Comparison of ENCODE assay signal across 24 mouse cellular contexts in the genomic region with DNA sequence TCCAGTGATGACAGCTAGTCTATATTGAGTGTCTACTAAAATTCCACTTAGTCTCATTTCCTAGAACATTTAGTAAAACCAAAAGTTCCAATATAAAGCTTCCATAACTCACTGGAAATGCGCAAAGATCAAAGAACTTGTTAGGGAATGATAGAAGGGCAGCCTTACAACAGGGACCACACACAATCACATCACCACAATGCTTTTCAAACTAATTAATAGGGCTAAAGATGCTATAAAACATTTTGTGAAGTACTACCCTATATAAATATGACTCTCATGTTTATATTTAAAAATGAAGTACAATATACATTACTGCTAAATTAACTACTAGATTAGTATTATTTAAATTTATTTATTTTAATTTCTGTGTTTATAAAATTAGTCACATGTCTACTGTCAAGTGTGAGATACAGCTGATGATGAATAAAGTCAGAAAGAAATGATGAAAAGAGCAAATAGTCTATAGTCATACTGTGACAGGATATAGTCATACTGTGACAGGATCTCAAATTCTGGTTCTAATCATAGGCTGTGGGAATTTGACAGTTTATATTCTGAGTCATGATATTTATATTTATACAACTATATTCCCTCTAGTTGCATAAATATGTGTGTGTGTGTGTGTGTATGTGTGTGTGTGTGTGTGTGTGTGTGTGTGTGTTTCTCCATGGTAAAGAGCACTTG.
A peak's percentile ranks its signal among the peaks of the same experiment; 100 is the strongest.
DNase-seq lines count a peak whose midpoint lies in the region; ATAC-seq and TF ChIP-seq lines count a peak whose summit lies in the region.
"Had no signal": no experiment of that assay in that cellular context is flagged by ENCODE, and none has a peak within 500 bp of the region (broad histone marks: within the 10 kb centered on the region; RNA-seq: fewer than 3 reads in every experiment).

No protein-coding gene starts in this region.

- no peak for TF ChIP-seq CTCF in kidney, postnatal 0 days (IDR thresholded peaks at IDR 0.05; ENCODE audit: low read depth)
- TF ChIP-seq CTCF in lung, postnatal 0 days (IDR thresholded peaks at IDR 0.05) = no peak
- no peak for TF ChIP-seq CTCF in midbrain, postnatal 0 days (IDR thresholded peaks at IDR 0.05)

- no peak overlapping the region for H3K27ac ChIP-seq in kidney, postnatal 0 days
- H3K27ac ChIP-seq in kidney, embryonic 16.5 days (ENCODE audit: low read length) = no peak overlapping the region
- no peak overlapping the region for H3K27ac ChIP-seq in lung, embryonic 15.5 days
- no peak overlapping the region for H3K27ac ChIP-seq in lung, postnatal 0 days (ENCODE audit: low read length)
- H3K27ac ChIP-seq in midbrain, embryonic 11.5 days (ENCODE audit: low read depth, low read length) = no peak overlapping the region
- H3K27ac ChIP-seq in midbrain, postnatal 0 days (ENCODE audit: low read depth, low read length) = no peak overlapping the region
- H3K27ac ChIP-seq: embryonic facial prominence, embryonic 10.5 days; embryonic facial prominence, embryonic 12.5 days; forebrain, embryonic 13.5 days; forebrain, embryonic 15.5 days had no signal

- WGBS in kidney, postnatal 0 days = 90% methylated on average over 1 of the region's 1 CpGs
- 88% methylated on average over 1 of the region's 1 CpGs for WGBS in kidney, embryonic 16.5 days
- 58% methylated on average over 1 of the region's 1 CpGs for WGBS in lung, embryonic 15.5 days
- WGBS in lung, postnatal 0 days = 58% methylated on average over 1 of the region's 1 CpGs
- WGBS in midbrain, embryonic 11.5 days = 89% methylated on average over 1 of the region's 1 CpGs
- WGBS in midbrain, postnatal 0 days = 96% methylated on average over 1 of the region's 1 CpGs

- peak; percentile 10 for DNase-seq in kidney, postnatal 0 days (ENCODE audit: low spot score)
- DNase-seq in lung, postnatal 0 days (ENCODE audit: low spot score) = no peak
- peak; percentile 37 for DNase-seq in midbrain, embryonic 11.5 days (ENCODE audit: low spot score, missing footprints)
- DNase-seq in midbrain, postnatal 0 days (ENCODE audit: low spot score) = no peak
- DNase-seq: adrenal gland, adult 8-10 months; adrenal gland, postnatal 14 days; adrenal gland, postnatal 36 days; B cell, adult 2 months; cerebellum, adult 11-12 months; cerebellum, adult 2 months; cerebellum, adult 9-10 months; cerebellum, postnatal 10 days; cerebellum, postnatal 25 days had no signal

- no peak overlapping the region for H3K4me3 ChIP-seq in kidney, postnatal 0 days (replicated peaks; ENCODE audit: low read depth, low read length)
- no peak overlapping the region for H3K4me3 ChIP-seq in kidney, embryonic 16.5 days (ENCODE audit: low read length)
- H3K4me3 ChIP-seq in lung, embryonic 15.5 days = no peak overlapping the region
- no peak overlapping the region for H3K4me3 ChIP-seq in lung, postnatal 0 days (ENCODE audit: low read depth, low read length)
- no peak overlapping the region for H3K4me3 ChIP-seq in midbrain, embryonic 11.5 days (ENCODE audit: low read depth, low read length)
- H3K4me3 ChIP-seq in midbrain, postnatal 0 days (ENCODE audit: low read depth, low read length) = no peak overlapping the region
- H3K4me3 ChIP-seq: embryonic facial prominence, embryonic 10.5 days; embryonic facial prominence, embryonic 12.5 days; forebrain, embryonic 13.5 days; forebrain, embryonic 15.5 days had no signal

- H3K4me1 ChIP-seq in kidney, postnatal 0 days (replicated peaks; ENCODE audit: insufficient read depth, low read length) = no peaks in the 10 kb centered on the region
- no peaks in the 10 kb centered on the region for H3K4me1 ChIP-seq in kidney, embryonic 16.5 days (ENCODE audit: insufficient read depth, low read length)
- H3K4me1 ChIP-seq in lung, embryonic 15.5 days = no peaks in the 10 kb centered on the region
- H3K4me1 ChIP-seq in lung, postnatal 0 days (ENCODE audit: insufficient read depth, low read depth, low read length) = no peaks in the 10 kb centered on the region
- no peaks in the 10 kb centered on the region for H3K4me1 ChIP-seq in midbrain, embryonic 11.5 days (ENCODE audit: control insufficient read depth, insufficient read depth, low read length)
- no peaks in the 10 kb centered on the region for H3K4me1 ChIP-seq in midbrain, postnatal 0 days (ENCODE audit: insufficient read depth, low read length)
- H3K4me1 ChIP-seq: embryonic facial prominence, embryonic 10.5 days; embryonic facial prominence, embryonic 12.5 days; forebrain, embryonic 13.5 days; forebrain, embryonic 15.5 days had no signal

- H3K9me3 ChIP-seq in kidney, postnatal 0 days (replicated peaks; ENCODE audit: low read length) = no peaks in the 10 kb centered on the region
- H3K9me3 ChIP-seq in kidney, embryonic 16.5 days (ENCODE audit: low read length) = no peaks in the 10 kb centered on the region
- no peaks in the 10 kb centered on the region for H3K9me3 ChIP-seq in lung, embryonic 15.5 days
- no peaks in the 10 kb centered on the region for H3K9me3 ChIP-seq in lung, postnatal 0 days (ENCODE audit: low read length)
- H3K9me3 ChIP-seq in midbrain, embryonic 11.5 days (ENCODE audit: control insufficient read depth, low read length) = no peaks in the 10 kb centered on the region
- no peaks in the 10 kb centered on the region for H3K9me3 ChIP-seq in midbrain, postnatal 0 days (ENCODE audit: low read length)
- H3K9me3 ChIP-seq: embryonic facial prominence, embryonic 10.5 days; embryonic facial prominence, embryonic 12.5 days; forebrain, embryonic 13.5 days; forebrain, embryonic 15.5 days; G1E had no signal

- TF ChIP-seq EP300 in lung, postnatal 0 days (IDR thresholded peaks at IDR 0.05) = no peak

- H3K27me3 ChIP-seq in kidney, postnatal 0 days (ENCODE audit: insufficient read depth, low read length) = no peaks in the 10 kb centered on the region
- no peaks in the 10 kb centered on the region for H3K27me3 ChIP-seq in kidney, embryonic 16.5 days (ENCODE audit: insufficient read depth, low read length)
- no peaks in the 10 kb centered on the region for H3K27me3 ChIP-seq in lung, embryonic 15.5 days
- no peaks in the 10 kb centered on the region for H3K27me3 ChIP-seq in lung, postnatal 0 days (replicated peaks; ENCODE audit: insufficient read depth, low read length)
- no peaks in the 10 kb centered on the region for H3K27me3 ChIP-seq in midbrain, embryonic 11.5 days (ENCODE audit: control insufficient read depth, insufficient read depth, low read length)
- no peaks in the 10 kb centered on the region for H3K27me3 ChIP-seq in midbrain, postnatal 0 days (ENCODE audit: insufficient read depth, low read length)
- H3K27me3 ChIP-seq: CH12.LX; embryonic facial prominence, embryonic 12.5 days; forebrain, embryonic 13.5 days; forebrain, embryonic 15.5 days; Patski had no signal

- no peak for ATAC-seq in kidney, postnatal 0 days (replicated peaks; ENCODE audit: low FRiP score, low read depth)
- ATAC-seq in kidney, embryonic 16.5 days (ENCODE audit: low FRiP score, low TSS enrichment) = no peak
- peak; percentile 57; the same call in 1 of the 2 replicates for ATAC-seq in lung, embryonic 15.5 days (ENCODE audit: borderline replicate concordance, extremely low read depth, low FRiP score, low TSS enrichment)
- ATAC-seq in lung, postnatal 0 days = no peak
- ATAC-seq in midbrain, embryonic 11.5 days (ENCODE audit: low FRiP score) = no peak
- no peak for ATAC-seq in midbrain, postnatal 0 days (ENCODE audit: low FRiP score)
- ATAC-seq: activated CD4-positive, CD25-positive, alpha-beta regulatory T cell, adult 4 months; CD4-positive, CD25-positive, alpha-beta regulatory T cell, adult 4 months; forebrain, embryonic 13.5 days; forebrain, embryonic 15.5 days; Patski had no signal

- no peak overlapping the region for H3K4me2 ChIP-seq in kidney, postnatal 0 days (ENCODE audit: low read length)
- H3K4me2 ChIP-seq in kidney, embryonic 16.5 days (replicated peaks; ENCODE audit: low read depth, low read length) = no peak overlapping the region
- H3K4me2 ChIP-seq in lung, embryonic 15.5 days = no peak overlapping the region
- no peak overlapping the region for H3K4me2 ChIP-seq in lung, postnatal 0 days (replicated peaks; ENCODE audit: low read depth, low read length)
- H3K4me2 ChIP-seq in midbrain, embryonic 11.5 days = no peak overlapping the region
- no peak overlapping the region for H3K4me2 ChIP-seq in midbrain, postnatal 0 days (ENCODE audit: low read depth, low read length, poor library complexity, severe bottlenecking)
- H3K4me2 ChIP-seq: embryonic facial prominence, embryonic 12.5 days; forebrain, embryonic 13.5 days; forebrain, embryonic 15.5 days had no signal

- H3K36me3 ChIP-seq in kidney, postnatal 0 days (ENCODE audit: insufficient read depth, low read length) = no peaks in the 10 kb centered on the region
- H3K36me3 ChIP-seq in kidney, embryonic 16.5 days (ENCODE audit: insufficient read depth, low read length) = no peaks in the 10 kb centered on the region
- no peaks in the 10 kb centered on the region for H3K36me3 ChIP-seq in lung, embryonic 15.5 days
- H3K36me3 ChIP-seq in lung, postnatal 0 days (ENCODE audit: insufficient read depth, low read length) = no peaks in the 10 kb centered on the region
- no peaks in the 10 kb centered on the region for H3K36me3 ChIP-seq in midbrain, embryonic 11.5 days (ENCODE audit: control insufficient read depth, insufficient read depth, low read length)
- H3K36me3 ChIP-seq in midbrain, postnatal 0 days (ENCODE audit: insufficient read depth, low read length) = no peaks in the 10 kb centered on the region
- H3K36me3 ChIP-seq: embryonic facial prominence, embryonic 10.5 days; embryonic facial prominence, embryonic 12.5 days; forebrain, embryonic 15.5 days; G1E had no signal

- H3K9ac ChIP-seq in kidney, postnatal 0 days (ENCODE audit: low read depth, low read length) = no peak overlapping the region
- no peak overlapping the region for H3K9ac ChIP-seq in kidney, embryonic 16.5 days (replicated peaks; ENCODE audit: low read length)
- H3K9ac ChIP-seq in lung, embryonic 15.5 days = no peak overlapping the region
- no peak overlapping the region for H3K9ac ChIP-seq in lung, postnatal 0 days (replicated peaks; ENCODE audit: low read depth)
- no peak overlapping the region for H3K9ac ChIP-seq in midbrain, embryonic 11.5 days (ENCODE audit: low read length)
- H3K9ac ChIP-seq in midbrain, postnatal 0 days (replicated peaks; ENCODE audit: low read length, poor library complexity, severe bottlenecking) = no peak overlapping the region
- H3K9ac ChIP-seq: embryonic facial prominence, embryonic 12.5 days; forebrain, embryonic 13.5 days; forebrain, embryonic 15.5 days had no signal

Comparison
In these comparisons a context has a peak if more than half of its experiments do, and no peak if none do; other contexts are left out.
1. DNase-seq: peak in kidney, postnatal 0 days (single experiment) and midbrain, embryonic 11.5 days (single experiment); none in lung, postnatal 0 days (single experiment) and midbrain, postnatal 0 days (single experiment).